Mouse (Mus musculus): ENCODE measurements around the gene Pga5.

The Pga5 gene

DNA sequence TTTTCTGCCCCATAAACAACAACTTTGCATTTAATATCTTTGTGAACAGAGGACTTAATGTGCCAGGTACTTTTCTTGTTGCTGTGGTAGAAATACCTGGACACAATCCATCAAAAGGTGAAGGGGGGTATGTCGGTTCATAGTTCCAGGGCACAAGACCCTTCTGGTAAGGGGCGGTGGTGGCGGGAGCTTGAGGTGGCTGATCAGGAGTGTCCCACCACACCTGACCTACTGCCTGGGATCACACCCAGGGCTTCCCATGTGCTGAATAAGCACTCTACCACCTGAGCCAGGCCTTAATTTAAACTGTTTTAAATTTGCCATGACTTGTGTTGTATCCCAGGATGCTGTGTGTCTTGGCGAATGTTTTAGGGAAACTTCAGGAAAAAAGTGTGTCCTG lies 13.2 kb upstream of the Pga5 start:
- no peak for TF ChIP-seq GATA4 (IDR thresholded peaks at IDR 0.05; ENCODE audit: insufficient replicate concordance, low read length)

DNA sequence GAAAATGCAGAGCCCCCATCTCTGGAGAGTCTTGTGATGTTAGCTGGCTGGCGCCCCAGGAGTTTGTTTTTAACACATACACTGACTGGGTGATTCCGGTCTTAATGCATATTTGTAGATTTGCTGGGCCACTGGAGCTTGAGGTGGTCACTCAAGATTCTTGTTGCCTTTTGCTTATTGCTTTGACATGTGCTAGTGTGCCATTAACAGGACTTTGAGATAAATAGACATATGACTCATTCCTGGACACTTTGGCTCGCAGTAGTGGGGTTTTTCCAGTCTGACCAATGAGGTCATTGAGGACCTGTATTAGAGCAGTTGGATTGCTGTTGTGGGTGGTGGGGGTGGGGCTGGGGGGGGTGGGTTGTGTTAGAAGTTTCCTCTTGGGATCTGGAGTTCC lies 12.5 kb upstream of the Pga5 start:
- TF ChIP-seq GATA4 (IDR thresholded peaks at IDR 0.05; ENCODE audit: insufficient replicate concordance, low read length) = no peak

GRCm38 (mm10) chr19:10689470-10690166 lies 11.7 kb upstream of the Pga5 start:
- no peak for TF ChIP-seq GATA4 (IDR thresholded peaks at IDR 0.05; ENCODE audit: insufficient replicate concordance, low read length)

DNA sequence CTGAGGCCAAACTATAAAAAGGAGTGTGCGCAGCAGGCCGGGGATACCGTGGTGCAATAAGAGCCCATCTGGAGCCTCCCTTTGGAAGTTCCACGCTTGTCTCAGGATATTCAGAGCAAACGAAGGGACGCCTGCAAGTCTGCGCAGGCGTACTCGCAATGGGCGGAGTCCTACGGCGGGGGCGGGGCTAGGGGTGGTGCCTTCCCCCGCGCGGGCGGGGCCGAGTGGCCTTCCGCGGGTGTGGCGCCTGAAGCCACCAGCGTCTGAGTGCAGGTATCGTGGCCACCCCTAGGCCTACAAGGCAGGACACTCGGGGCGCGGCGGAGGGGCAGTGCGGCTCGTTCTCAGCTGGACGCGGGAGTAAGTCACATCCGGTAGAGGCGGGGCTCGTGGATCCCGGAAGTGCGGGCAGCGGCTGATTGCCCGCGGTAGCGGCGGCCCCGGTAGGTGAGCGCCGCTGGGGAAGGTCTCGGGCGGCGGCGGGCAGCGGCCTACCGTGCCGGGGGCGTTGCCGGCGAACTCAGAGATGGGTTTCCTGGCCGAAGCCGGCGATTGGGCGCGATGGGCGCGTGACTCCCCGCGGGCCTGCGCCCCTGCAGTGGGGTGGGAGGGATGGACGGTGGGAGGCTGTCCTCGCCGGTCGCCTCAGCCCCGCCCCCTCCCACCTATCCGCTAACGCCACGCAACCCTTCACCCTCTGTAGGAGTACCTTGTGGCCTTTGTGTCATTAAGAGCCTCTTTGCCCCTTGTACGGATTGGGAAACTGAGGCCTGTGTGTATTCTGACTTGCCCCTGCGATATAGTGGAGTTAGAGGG lies 10.9 kb upstream of the Pga5 start, which contains the start of gene Vps37c:
Vps37c (plus strand) TSS at position 199 of the 816 bp plus-strand sequence.
- TF ChIP-seq GATA4 (IDR thresholded peaks at IDR 0.05; ENCODE audit: insufficient replicate concordance, low read length) = peak; percentile 27; the same call in 1 of the 2 replicates

- no peak for TF ChIP-seq GATA4 (IDR thresholded peaks at IDR 0.05; ENCODE audit: insufficient replicate concordance, low read length)
Observed at GRCm38 (mm10) chr19:10685727-10686126, 7.9 kb upstream of the Pga5 start.

GRCm38 (mm10) chr19:10685081-10685480 lies 7.2 kb upstream of the Pga5 start:
- no peak for TF ChIP-seq GATA4 (IDR thresholded peaks at IDR 0.05; ENCODE audit: insufficient replicate concordance, low read length)

- no peak for TF ChIP-seq GATA4 (IDR thresholded peaks at IDR 0.05; ENCODE audit: insufficient replicate concordance, low read length)
Observed at GRCm38 (mm10) chr19:10681571-10681970, 3.7 kb upstream of the Pga5 start.

GRCm38 (mm10) chr19:10678772-10679067 lies 849 bp upstream of the Pga5 start:
- no peak for TF ChIP-seq GATA4 (IDR thresholded peaks at IDR 0.05; ENCODE audit: insufficient replicate concordance, low read length)

DNA sequence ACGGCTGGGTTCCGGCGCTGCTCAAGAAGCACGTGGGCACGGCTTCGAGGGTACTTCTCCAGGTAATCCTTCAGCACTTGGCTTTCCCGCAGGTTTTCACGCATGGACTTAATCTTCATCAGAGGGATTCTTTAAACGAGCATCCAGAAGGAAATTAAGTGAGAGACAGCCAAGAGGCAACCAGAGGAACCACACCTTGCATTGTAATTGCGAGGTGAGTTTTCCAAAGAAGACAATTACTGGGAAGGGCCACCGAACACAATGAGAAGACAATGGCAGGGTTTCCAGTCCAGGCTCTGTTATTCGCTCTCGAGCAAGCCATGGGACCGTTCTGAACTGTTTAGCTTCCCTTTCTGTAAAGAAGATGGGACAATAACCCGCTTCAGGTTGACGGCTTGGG lies 1.2 kb downstream of the Pga5 start:
- no peak for TF ChIP-seq GATA4 (IDR thresholded peaks at IDR 0.05; ENCODE audit: insufficient replicate concordance, low read length)

DNA sequence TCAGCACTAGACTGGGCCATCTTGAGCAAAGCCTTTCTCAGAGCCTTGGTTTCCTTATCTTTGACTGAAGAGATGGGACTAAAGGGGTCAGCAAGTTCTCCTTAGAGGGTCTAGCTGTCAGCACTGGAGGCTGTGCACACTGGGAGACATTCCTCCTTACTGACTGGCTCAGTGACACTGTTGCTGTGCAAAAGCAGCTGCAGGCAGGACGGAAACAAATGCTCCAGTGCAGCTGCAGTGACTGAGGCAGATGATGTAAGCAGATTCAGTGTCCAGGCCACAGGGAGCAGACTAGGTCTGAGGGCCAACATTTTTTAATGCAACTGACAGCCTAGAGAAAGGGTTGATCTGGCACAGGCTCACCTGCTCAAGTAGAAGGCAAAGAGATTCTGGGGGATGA lies 4.6 kb downstream of the Pga5 start:
- TF ChIP-seq GATA4 (IDR thresholded peaks at IDR 0.05; ENCODE audit: insufficient replicate concordance, low read length) = no peak

DNA sequence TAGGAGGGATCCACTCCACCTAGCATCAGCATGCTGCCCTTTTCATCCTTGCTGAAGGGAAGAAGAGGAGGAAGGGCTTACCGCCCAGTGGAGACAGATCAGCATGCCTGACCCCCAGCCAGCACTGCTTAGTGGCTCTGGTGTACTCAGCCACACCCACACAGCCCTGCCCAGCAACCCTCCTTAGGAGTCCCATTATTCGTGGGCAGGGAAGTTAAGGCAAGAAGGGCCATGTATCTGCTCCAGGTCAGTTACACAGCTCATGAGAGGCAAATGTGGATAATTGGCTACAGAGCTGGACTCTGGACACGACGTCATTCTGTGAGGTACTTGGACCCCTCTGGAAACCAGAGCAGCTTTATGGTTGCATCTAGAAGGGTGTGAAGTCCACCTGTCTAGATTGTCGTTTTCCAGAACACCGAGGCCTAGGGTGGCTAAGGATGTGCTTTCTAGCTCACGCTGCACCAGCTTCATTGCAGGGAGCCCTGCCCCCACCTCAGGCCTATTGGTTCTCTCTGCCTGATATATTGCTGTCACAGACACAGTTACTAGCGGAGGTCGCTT lies 5.9 kb downstream of the Pga5 start:
- TF ChIP-seq GATA4 (IDR thresholded peaks at IDR 0.05; ENCODE audit: insufficient replicate concordance, low read length) = no peak

- no peak for TF ChIP-seq GATA4 (IDR thresholded peaks at IDR 0.05; ENCODE audit: insufficient replicate concordance, low read length)
Observed at GRCm38 (mm10) chr19:10671319-10671718, 6.6 kb downstream of the Pga5 start.

- TF ChIP-seq GATA4 (IDR thresholded peaks at IDR 0.05; ENCODE audit: insufficient replicate concordance, low read length) = no peak
Observed at GRCm38 (mm10) chr19:10665499-10665898, 12.4 kb downstream of the Pga5 start.

DNA sequence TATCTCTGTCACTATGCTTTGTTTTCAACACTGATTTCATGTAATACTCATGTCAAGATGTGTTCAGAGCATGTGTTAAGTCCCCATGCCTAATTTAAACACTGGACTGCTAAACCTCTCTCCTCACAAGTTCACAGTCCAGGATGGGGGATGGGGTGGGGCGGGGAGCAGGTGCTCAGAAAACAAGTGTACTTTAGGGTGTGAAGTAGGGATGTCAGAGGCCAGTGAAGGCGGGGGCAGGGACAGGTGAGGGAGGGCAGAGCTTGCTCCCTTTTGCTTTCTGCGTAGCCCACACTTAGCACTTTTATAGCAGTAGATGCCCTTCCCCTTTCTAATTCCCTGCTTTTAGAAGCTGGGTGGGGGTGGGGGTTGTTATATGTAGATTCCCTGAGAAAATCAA lies 12.8 kb downstream of the Pga5 start:
- TF ChIP-seq GATA4 (IDR thresholded peaks at IDR 0.05; ENCODE audit: insufficient replicate concordance, low read length) = no peak

DNA sequence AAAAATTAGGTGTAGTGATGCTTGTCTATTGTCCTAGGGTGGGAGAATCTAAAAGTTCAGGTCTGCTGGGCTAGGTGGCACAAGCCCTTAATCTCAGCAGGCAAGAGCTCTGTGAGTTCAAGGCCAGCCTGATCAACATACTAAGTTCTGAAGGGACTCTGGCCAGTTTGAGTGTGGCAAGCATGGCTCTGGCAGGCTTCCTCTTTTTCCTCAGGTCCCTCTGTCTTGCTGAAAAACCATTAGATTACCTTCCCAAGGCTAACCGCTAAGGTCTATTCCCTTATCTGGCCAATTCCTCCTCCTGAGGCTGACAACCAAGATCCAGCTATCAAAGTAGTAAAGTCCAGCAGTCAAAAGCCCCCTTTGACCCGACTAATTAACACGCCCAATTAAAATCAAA lies 15.2 kb downstream of the Pga5 start:
- no peak for TF ChIP-seq GATA4 (IDR thresholded peaks at IDR 0.05; ENCODE audit: insufficient replicate concordance, low read length)

GRCm38 (mm10) chr19:10661919-10662318 lies 16.0 kb downstream of the Pga5 start:
- no peak for TF ChIP-seq GATA4 (IDR thresholded peaks at IDR 0.05; ENCODE audit: insufficient replicate concordance, low read length)

Measured in liver, adult (tissue).